Mouse (Mus musculus): ENCODE measurements around the gene Rab1b. TPM values are rescaled to one million over a fixed set of nuclear protein-coding genes. Genes with fewer than 3 reads are reported as not detected.
"Not testable (repeated sequence)": the region's sequence is repeated elsewhere in the genome, so short reads cannot be mapped to it uniquely, and the experiment has no call there.

The Rab1b gene
- polyA plus RNA-seq (2016; fragmentation: Nextera tagmentation; extraction: Ambion mirVana) = 232 and 237 TPM in 2 replicates

GRCm38 (mm10) chr19:5106731-5107191 lies at the start of gene Rab1b:
Rab1b (minus strand) TSS chr19:5107072.
- peaks cover 76% of the 10 kb centered on the region for H3K36me3 ChIP-seq (replicated peaks)
- peak; percentile 95 for ATAC-seq (ENCODE audit: low FRiP score)
- H3K4me2 ChIP-seq = peak within 1 kb of the TSS; percentile 89
- whole genome bisulfite sequencing = 0% methylated on average over 45 of the region's 46 CpGs
- peak within 1 kb of the TSS; percentile 76 for H3K4me3 ChIP-seq (replicated peaks)
- H3K27ac ChIP-seq = peak within 1 kb of the TSS; percentile 96
- peak within 1 kb of the TSS; percentile 93 for H3K9ac ChIP-seq
- H3K9me3 ChIP-seq = no peaks in the 10 kb centered on the region
- no peaks in the 10 kb centered on the region for H3K27me3 ChIP-seq
- peaks cover 21% of the 10 kb centered on the region for H3K4me1 ChIP-seq

GRCm38 (mm10) chr19:5152261-5152660 lies 45.4 kb upstream of the Rab1b start:
- 94% methylated on average over 6 of the region's 6 CpGs for WGBS
- ATAC-seq (ENCODE audit: low FRiP score) = no peak

GRCm38 (mm10) chr19:5151741-5152140 lies 44.9 kb upstream of the Rab1b start:
- no peak overlapping the region for H3K4me2 ChIP-seq
- no peak for ATAC-seq (ENCODE audit: low FRiP score)
- no peaks in the 10 kb centered on the region for H3K4me1 ChIP-seq
- H3K27me3 ChIP-seq = no peaks in the 10 kb centered on the region
- peaks cover 29% of the 10 kb centered on the region for H3K36me3 ChIP-seq (replicated peaks)
- no peak overlapping the region for H3K9ac ChIP-seq
- no peak overlapping the region for H3K4me3 ChIP-seq (replicated peaks)
- H3K27ac ChIP-seq = no peak overlapping the region
- 87% methylated on average over 5 of the region's 5 CpGs for WGBS
- H3K9me3 ChIP-seq = no peaks in the 10 kb centered on the region

More at GRCm38 (mm10) chr19:5152261-5152660, 45.4 kb upstream of the Rab1b start:
- Histone ChIP-seq H3K9me3 (no peaks in the 10 kb centered on the region), H3K27me3 (no peaks in the 10 kb centered on the region), H3K27ac (no peak overlapping the region), H3K4me3 (replicated peaks) (no peak overlapping the region), H3K36me3 (replicated peaks) (peaks cover 29% of the 10 kb centered on the region), H3K4me1 (no peaks in the 10 kb centered on the region), H3K4me2 (no peak overlapping the region), H3K9ac (no peak overlapping the region)

- ATAC-seq (ENCODE audit: low FRiP score) = peak; percentile 61; the same call in 1 of the 2 replicates
Observed at GRCm38 (mm10) chr19:5151331-5151730, 44.5 kb upstream of the Rab1b start.

GRCm38 (mm10) chr19:5150358-5150757 lies 43.5 kb upstream of the Rab1b start:
- Histone ChIP-seq H3K36me3 (replicated peaks) (peaks cover 25% of the 10 kb centered on the region), H3K27me3 (no peaks in the 10 kb centered on the region), H3K4me1 (no peaks in the 10 kb centered on the region), H3K9me3 (no peaks in the 10 kb centered on the region), H3K4me2 (no peak overlapping the region), H3K27ac (no peak overlapping the region), H3K9ac (no peak overlapping the region), H3K4me3 (replicated peaks) (no peak overlapping the region)
- WGBS = 90% methylated on average over 6 of the region's 6 CpGs
- ATAC-seq (ENCODE audit: low FRiP score) = no peak

More at GRCm38 (mm10) chr19:5151331-5151730, 44.5 kb upstream of the Rab1b start:
- Histone ChIP-seq H3K9ac (no peak overlapping the region), H3K4me3 (replicated peaks) (no peak overlapping the region), H3K9me3 (no peaks in the 10 kb centered on the region), H3K4me2 (no peak overlapping the region), H3K27me3 (no peaks in the 10 kb centered on the region), H3K36me3 (replicated peaks) (peaks cover 33% of the 10 kb centered on the region), H3K4me1 (no peaks in the 10 kb centered on the region), H3K27ac (0 out of 2 replicates have a peak overlapping the region, but pooled peaks have one; percentile 25)
- WGBS = 38% methylated on average over 3 of the region's 3 CpGs

GRCm38 (mm10) chr19:5149041-5149440 lies 42.2 kb upstream of the Rab1b start:
- H3K9ac ChIP-seq; H3K4me3 ChIP-seq (replicated peaks); ATAC-seq (ENCODE audit: low FRiP score); H3K27ac ChIP-seq; H3K4me1 ChIP-seq; H3K9me3 ChIP-seq; H3K4me2 ChIP-seq; H3K27me3 ChIP-seq: not testable (repeated sequence)
- H3K36me3 ChIP-seq (replicated peaks) = peaks cover 30% of the 10 kb centered on the region
- WGBS = 83% methylated on average over 4 of the region's 6 CpGs

- no peak overlapping the region for H3K4me3 ChIP-seq (replicated peaks)
- H3K27me3 ChIP-seq = no peaks in the 10 kb centered on the region
- no peaks in the 10 kb centered on the region for H3K9me3 ChIP-seq
- H3K27ac ChIP-seq = no peak overlapping the region
- peaks cover 34% of the 10 kb centered on the region for H3K36me3 ChIP-seq (replicated peaks)
- no peak for ATAC-seq (ENCODE audit: low FRiP score)
- no peak overlapping the region for H3K4me2 ChIP-seq
- 6% methylated on average over 2 of the region's 2 CpGs for WGBS
- no peaks in the 10 kb centered on the region for H3K4me1 ChIP-seq
- H3K9ac ChIP-seq = no peak overlapping the region
Observed at GRCm38 (mm10) chr19:5139640-5140039, 32.8 kb upstream of the Rab1b start.

- Histone ChIP-seq H3K27me3 (no peaks in the 10 kb centered on the region), H3K36me3 (replicated peaks) (peaks cover 20% of the 10 kb centered on the region), H3K9me3 (no peaks in the 10 kb centered on the region), H3K9ac (no peak overlapping the region), H3K4me2 (no peak overlapping the region), H3K4me3 (replicated peaks) (no peak overlapping the region), H3K27ac (no peak overlapping the region), H3K4me1 (no peaks in the 10 kb centered on the region)
- WGBS = 76% methylated on average over 4 of the region's 4 CpGs
- no peak for ATAC-seq (ENCODE audit: low FRiP score)
Observed at GRCm38 (mm10) chr19:5131237-5131636, 24.4 kb upstream of the Rab1b start.

- H3K36me3 ChIP-seq (replicated peaks) = peaks cover 11% of the 10 kb centered on the region
- no peak overlapping the region for H3K9ac ChIP-seq
- H3K4me1 ChIP-seq = no peaks in the 10 kb centered on the region
- no peaks in the 10 kb centered on the region for H3K27me3 ChIP-seq
- no peak overlapping the region for H3K4me2 ChIP-seq
- no peaks in the 10 kb centered on the region for H3K9me3 ChIP-seq
- 30% methylated on average over 1 of the region's 1 CpGs for WGBS
- H3K4me3 ChIP-seq (replicated peaks) = no peak overlapping the region
- no peak overlapping the region for H3K27ac ChIP-seq
- ATAC-seq (ENCODE audit: low FRiP score) = no peak
Observed at GRCm38 (mm10) chr19:5129770-5130169, 22.9 kb upstream of the Rab1b start.

GRCm38 (mm10) chr19:5124055-5124614 lies 17.3 kb upstream of the Rab1b start:
- H3K9me3 ChIP-seq = no peaks in the 10 kb centered on the region
- no peak for ATAC-seq (ENCODE audit: low FRiP score)
- H3K27ac ChIP-seq = no peak overlapping the region
- H3K36me3 ChIP-seq (replicated peaks) = no peaks in the 10 kb centered on the region
- no peak overlapping the region for H3K4me3 ChIP-seq (replicated peaks)
- WGBS = 76% methylated on average over 7 of the region's 7 CpGs
- H3K4me1 ChIP-seq = 0 out of 2 replicates have a peak, but pooled peaks cover under 1% of the 10 kb centered on the region
- H3K4me2 ChIP-seq = no peak overlapping the region
- peaks cover 7% of the 10 kb centered on the region for H3K27me3 ChIP-seq
- H3K9ac ChIP-seq = no peak overlapping the region

GRCm38 (mm10) chr19:5123241-5123640 lies 16.4 kb upstream of the Rab1b start:
- Histone ChIP-seq H3K4me3 (replicated peaks) (no peak overlapping the region), H3K36me3 (replicated peaks) (no peaks in the 10 kb centered on the region), H3K4me2 (no peak overlapping the region), H3K27ac (no peak overlapping the region), H3K4me1 (peaks cover 7% of the 10 kb centered on the region), H3K9me3 (no peaks in the 10 kb centered on the region), H3K27me3 (peaks cover 11% of the 10 kb centered on the region), H3K9ac (no peak overlapping the region)
- no peak for ATAC-seq (ENCODE audit: low FRiP score)
- WGBS = 89% methylated on average over 3 of the region's 3 CpGs

- ATAC-seq (ENCODE audit: low FRiP score) = no peak
- peaks cover 11% of the 10 kb centered on the region for H3K27me3 ChIP-seq
- no peak overlapping the region for H3K4me2 ChIP-seq
- H3K4me3 ChIP-seq (replicated peaks) = no peak overlapping the region
- no peaks in the 10 kb centered on the region for H3K9me3 ChIP-seq
- 66% methylated on average over 10 of the region's 10 CpGs for WGBS
- no peaks in the 10 kb centered on the region for H3K36me3 ChIP-seq (replicated peaks)
- H3K9ac ChIP-seq = no peak overlapping the region
- H3K4me1 ChIP-seq = peaks cover 7% of the 10 kb centered on the region
- H3K27ac ChIP-seq = no peak overlapping the region
Observed at GRCm38 (mm10) chr19:5122492-5122891, 15.6 kb upstream of the Rab1b start.

- Histone ChIP-seq H3K4me1 (peaks cover 19% of the 10 kb centered on the region), H3K4me2 (peak within 1 kb of the TSS; percentile 89), H3K9me3 (no peaks in the 10 kb centered on the region), H3K36me3 (replicated peaks) (peaks cover 9% of the 10 kb centered on the region), H3K9ac (peak within 1 kb of the TSS; percentile 89), H3K4me3 (replicated peaks) (peak within 1 kb of the TSS; percentile 91), H3K27me3 (peaks cover 11% of the 10 kb centered on the region), H3K27ac (peak within 1 kb of the TSS; percentile 89)
- under 1% methylated on average over 18 of the region's 18 CpGs for WGBS
- no peak; the same call in 1 of the 2 replicates for ATAC-seq (ENCODE audit: low FRiP score)
Observed at GRCm38 (mm10) chr19:5118384-5118698, 11.5 kb upstream of the Rab1b start, which contains the start of gene Klc2. Klc2 (minus strand) TSS chr19:5118560.
